Mouse (Mus musculus) spleen, adult 2 months (tissue): Measurements from ENCODE around the gene Larp4b.

Experiments
- CTCF ChIP-seq: fragments of 200-500 bp; IDR thresholded peaks from 2 replicates; pipeline ENCODE4 v1.5.1; 2011; ENCODE audit warnings: mild to moderate bottlenecking, inconsistent platforms; ENCODE audit not compliant: insufficient read depth, insufficient read length, insufficient replicate concordance; ENCODE audit errors: extremely low read depth
- POLR2A ChIP-seq: fragments of 200-500 bp; IDR thresholded peaks from 2 replicates; pipeline ENCODE4 v1.6.1; 2011; ENCODE audit warnings: low read depth, low read length, inconsistent platforms

- no peak for TF ChIP-seq CTCF
- no peak for TF ChIP-seq POLR2A
These were observed 81.5 kb downstream of the Larp4b start for GRCm38 (mm10) chr13:9175171-9175570.
